Mouse (Mus musculus): ENCODE measurements at regions not wholly inside any gene's neighbourhood (a gene's known extent, or its start where the extent isn't known, plus 50 kb on each side); places are given as distances from the start of the nearest gene placed in this dataset.

- ATAC-seq (replicated peaks in 1 of 2; ENCODE audit: insufficient read depth in 1 of 2, low FRiP score in 2 of 2, low TSS enrichment in 1 of 2, low read depth in 1 of 2, poor library complexity in 2 of 2, severe bottlenecking in 2 of 2), result no peak
These were observed 338.3 kb upstream of the Kazn start for GRCm38 (mm10) chr4:142577519-142577918.

- no peak for ATAC-seq (replicated peaks in 1 of 2; ENCODE audit: insufficient read depth in 1 of 2, low FRiP score in 2 of 2, low TSS enrichment in 1 of 2, low read depth in 1 of 2, poor library complexity in 2 of 2, severe bottlenecking in 2 of 2)
These were observed 335.3 kb upstream of the Kazn start for GRCm38 (mm10) chr4:142574528-142574927.

GRCm38 (mm10) chr4:142570712-142571111 lies 331.5 kb upstream of the Kazn start:
- peak; percentile 76 to 80; a peak in 3 of 4 replicates for ATAC-seq (replicated peaks in 1 of 2; ENCODE audit: insufficient read depth in 1 of 2, low FRiP score in 2 of 2, low TSS enrichment in 1 of 2, low read depth in 1 of 2, poor library complexity in 2 of 2, severe bottlenecking in 2 of 2)

GRCm38 (mm10) chr4:142568556-142568955 lies 329.4 kb upstream of the Kazn start:
- ATAC-seq (replicated peaks in 1 of 2; ENCODE audit: insufficient read depth in 1 of 2, low FRiP score in 2 of 2, low TSS enrichment in 1 of 2, low read depth in 1 of 2, poor library complexity in 2 of 2, severe bottlenecking in 2 of 2), result no peak

- ATAC-seq (replicated peaks in 1 of 2; ENCODE audit: insufficient read depth in 1 of 2, low FRiP score in 2 of 2, low TSS enrichment in 1 of 2, low read depth in 1 of 2, poor library complexity in 2 of 2, severe bottlenecking in 2 of 2), result no peak
These were observed 315.5 kb upstream of the Kazn start for GRCm38 (mm10) chr4:142554716-142555115.

GRCm38 (mm10) chr4:142545871-142546270 lies 306.7 kb upstream of the Kazn start:
- ATAC-seq (replicated peaks in 1 of 2; ENCODE audit: insufficient read depth in 1 of 2, low FRiP score in 2 of 2, low TSS enrichment in 1 of 2, low read depth in 1 of 2, poor library complexity in 2 of 2, severe bottlenecking in 2 of 2), result no peak

GRCm38 (mm10) chr4:142545187-142545586 lies 306.0 kb upstream of the Kazn start:
- ATAC-seq (replicated peaks in 1 of 2; ENCODE audit: insufficient read depth in 1 of 2, low FRiP score in 2 of 2, low TSS enrichment in 1 of 2, low read depth in 1 of 2, poor library complexity in 2 of 2, severe bottlenecking in 2 of 2), result no peak

- ATAC-seq (replicated peaks in 1 of 2; ENCODE audit: insufficient read depth in 1 of 2, low FRiP score in 2 of 2, low TSS enrichment in 1 of 2, low read depth in 1 of 2, poor library complexity in 2 of 2, severe bottlenecking in 2 of 2), result no peak
These were observed 305.5 kb upstream of the Kazn start for GRCm38 (mm10) chr4:142544736-142545135.

- ATAC-seq (replicated peaks in 1 of 2; ENCODE audit: insufficient read depth in 1 of 2, low FRiP score in 2 of 2, low TSS enrichment in 1 of 2, low read depth in 1 of 2, poor library complexity in 2 of 2, severe bottlenecking in 2 of 2), result no peak
These were observed 300.1 kb upstream of the Kazn start for GRCm38 (mm10) chr4:142539200-142539750.

- ATAC-seq (replicated peaks in 1 of 2; ENCODE audit: insufficient read depth in 1 of 2, low FRiP score in 2 of 2, low TSS enrichment in 1 of 2, low read depth in 1 of 2, poor library complexity in 2 of 2, severe bottlenecking in 2 of 2), result no peak
These were observed 287.9 kb upstream of the Kazn start for GRCm38 (mm10) chr4:142527080-142527479.

- ATAC-seq (replicated peaks in 1 of 2; ENCODE audit: insufficient read depth in 1 of 2, low FRiP score in 2 of 2, low TSS enrichment in 1 of 2, low read depth in 1 of 2, poor library complexity in 2 of 2, severe bottlenecking in 2 of 2), result no peak
These were observed 278.6 kb upstream of the Kazn start for GRCm38 (mm10) chr4:142517478-142518455.

- ATAC-seq (replicated peaks in 1 of 2; ENCODE audit: insufficient read depth in 1 of 2, low FRiP score in 2 of 2, low TSS enrichment in 1 of 2, low read depth in 1 of 2, poor library complexity in 2 of 2, severe bottlenecking in 2 of 2), result no peak
These were observed 275.6 kb upstream of the Kazn start for GRCm38 (mm10) chr4:142514751-142515150.

- ATAC-seq (replicated peaks in 1 of 2; ENCODE audit: insufficient read depth in 1 of 2, low FRiP score in 2 of 2, low TSS enrichment in 1 of 2, low read depth in 1 of 2, poor library complexity in 2 of 2, severe bottlenecking in 2 of 2), result no peak
These were observed 270.2 kb upstream of the Kazn start for GRCm38 (mm10) chr4:142509386-142509785.

GRCm38 (mm10) chr4:142506383-142507211 lies 267.4 kb upstream of the Kazn start:
- ATAC-seq (replicated peaks in 1 of 2; ENCODE audit: insufficient read depth in 1 of 2, low FRiP score in 2 of 2, low TSS enrichment in 1 of 2, low read depth in 1 of 2, poor library complexity in 2 of 2, severe bottlenecking in 2 of 2), result no peak

- ATAC-seq (replicated peaks in 1 of 2; ENCODE audit: insufficient read depth in 1 of 2, low FRiP score in 2 of 2, low TSS enrichment in 1 of 2, low read depth in 1 of 2, poor library complexity in 2 of 2, severe bottlenecking in 2 of 2), result no peak
These were observed 264.6 kb upstream of the Kazn start for GRCm38 (mm10) chr4:142503761-142504160.

GRCm38 (mm10) chr4:142501177-142501576 lies 262.0 kb upstream of the Kazn start:
- no peak for ATAC-seq (replicated peaks in 1 of 2; ENCODE audit: insufficient read depth in 1 of 2, low FRiP score in 2 of 2, low TSS enrichment in 1 of 2, low read depth in 1 of 2, poor library complexity in 2 of 2, severe bottlenecking in 2 of 2)

GRCm38 (mm10) chr4:142500541-142500940 lies 261.3 kb upstream of the Kazn start:
- ATAC-seq (replicated peaks in 1 of 2; ENCODE audit: insufficient read depth in 1 of 2, low FRiP score in 2 of 2, low TSS enrichment in 1 of 2, low read depth in 1 of 2, poor library complexity in 2 of 2, severe bottlenecking in 2 of 2), result no peak

- no peak for ATAC-seq (replicated peaks in 1 of 2; ENCODE audit: insufficient read depth in 1 of 2, low FRiP score in 2 of 2, low TSS enrichment in 1 of 2, low read depth in 1 of 2, poor library complexity in 2 of 2, severe bottlenecking in 2 of 2)
These were observed 257.4 kb upstream of the Kazn start for GRCm38 (mm10) chr4:142496605-142497004.

Data from hematopoietic stem cell, adult 5-6 weeks (primary cell).